Mouse (Mus musculus): ENCODE measurements at regions not wholly inside any gene's neighbourhood (a gene's known extent, or its start where the extent isn't known, plus 50 kb on each side); places are given as distances from the start of the nearest gene placed in this dataset.

DNA sequence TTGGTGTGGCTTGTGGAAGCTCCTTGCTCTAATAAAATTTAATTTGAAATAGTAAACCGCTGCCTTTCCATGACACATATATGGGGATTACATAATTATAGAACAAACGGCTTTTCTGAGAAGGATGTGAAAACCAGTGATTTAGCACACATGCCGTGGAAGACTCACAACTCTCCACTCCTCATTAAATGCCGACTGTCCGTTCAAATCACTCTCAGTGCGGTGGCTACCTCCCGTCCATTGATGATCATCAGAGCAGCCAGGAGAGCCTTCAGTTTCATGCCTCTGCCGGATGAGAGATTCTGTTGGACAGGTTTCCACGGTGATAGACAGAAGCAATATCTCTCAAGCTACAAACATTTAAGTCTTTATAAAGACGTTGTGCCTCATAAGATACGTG, 451.3 kb downstream of the Glrx3 start:
- TF ChIP-seq CTCF (IDR thresholded peaks at IDR 0.05; ENCODE audit: control insufficient read depth, insufficient read depth, insufficient read length): no peak
- no peak for TF ChIP-seq MYOD1 (IDR thresholded peaks at IDR 0.05; ENCODE audit: control insufficient read depth, insufficient read length, low read depth)
- no peak for TF ChIP-seq USF1 (IDR thresholded peaks at IDR 0.05; ENCODE audit: low read depth)

Data from C2C12 (cell line).